Mouse (Mus musculus): Measurements from ENCODE around the gene Dnal1. TPM values are rescaled to one million over a fixed set of nuclear protein-coding genes. Genes with fewer than 3 reads are reported as not detected.

Gene Dnal1
- polyA plus RNA-seq, 1 experiment = 13.3 TPM

DNA sequence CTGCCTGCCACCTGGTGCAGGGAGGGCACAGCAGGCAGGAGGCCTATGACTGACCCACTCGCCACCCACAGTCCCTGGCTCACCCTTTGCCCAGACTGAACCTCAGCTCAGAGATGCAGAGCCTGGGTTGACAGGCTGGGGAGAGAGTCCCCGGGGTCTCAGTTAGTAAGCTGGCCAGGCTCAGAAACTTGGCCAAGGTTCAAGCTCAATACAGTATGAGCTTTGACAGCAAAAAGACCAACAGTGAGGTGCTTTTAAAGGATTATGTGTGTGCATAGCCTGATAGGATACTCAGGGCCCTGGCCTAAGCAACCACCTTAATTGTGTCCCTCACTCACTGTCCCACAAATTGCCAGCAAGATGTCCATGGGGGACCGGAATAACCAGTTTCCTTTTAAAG lies 65.9 kb downstream of the Dnal1 start:
- H3K27me3 ChIP-seq (ENCODE audit: control insufficient read depth, insufficient read depth, low read length, poor library complexity, severe bottlenecking) = no peaks in the 10 kb centered on the region
- H3K9ac ChIP-seq (ENCODE audit: low read depth, poor library complexity, severe bottlenecking) = no peak overlapping the region
- H3K4me3 ChIP-seq (ENCODE audit: low read depth, low read length) = no peak overlapping the region
- no peak overlapping the region for H3K27ac ChIP-seq (ENCODE audit: insufficient read depth, low read length)
- no peaks in the 10 kb centered on the region for H3K9me3 ChIP-seq (replicated peaks; ENCODE audit: control insufficient read depth, insufficient read depth, low read length, poor library complexity, severe bottlenecking)
- H3K4me1 ChIP-seq (ENCODE audit: control insufficient read depth, insufficient read depth, low read length) = peaks cover 6% of the 10 kb centered on the region
- TF ChIP-seq CTCF (IDR thresholded peaks at IDR 0.05; ENCODE audit: low read depth, low read length) (no peak), POLR2A (IDR thresholded peaks at IDR 0.05; ENCODE audit: insufficient read depth, low read length) (no peak), EP300 (IDR thresholded peaks at IDR 0.05; ENCODE audit: insufficient read depth, low read depth, low read length) (no peak)
- no peaks in the 10 kb centered on the region for H3K36me3 ChIP-seq (ENCODE audit: control insufficient read depth, insufficient read depth, low read length, poor library complexity, severe bottlenecking)

DNA sequence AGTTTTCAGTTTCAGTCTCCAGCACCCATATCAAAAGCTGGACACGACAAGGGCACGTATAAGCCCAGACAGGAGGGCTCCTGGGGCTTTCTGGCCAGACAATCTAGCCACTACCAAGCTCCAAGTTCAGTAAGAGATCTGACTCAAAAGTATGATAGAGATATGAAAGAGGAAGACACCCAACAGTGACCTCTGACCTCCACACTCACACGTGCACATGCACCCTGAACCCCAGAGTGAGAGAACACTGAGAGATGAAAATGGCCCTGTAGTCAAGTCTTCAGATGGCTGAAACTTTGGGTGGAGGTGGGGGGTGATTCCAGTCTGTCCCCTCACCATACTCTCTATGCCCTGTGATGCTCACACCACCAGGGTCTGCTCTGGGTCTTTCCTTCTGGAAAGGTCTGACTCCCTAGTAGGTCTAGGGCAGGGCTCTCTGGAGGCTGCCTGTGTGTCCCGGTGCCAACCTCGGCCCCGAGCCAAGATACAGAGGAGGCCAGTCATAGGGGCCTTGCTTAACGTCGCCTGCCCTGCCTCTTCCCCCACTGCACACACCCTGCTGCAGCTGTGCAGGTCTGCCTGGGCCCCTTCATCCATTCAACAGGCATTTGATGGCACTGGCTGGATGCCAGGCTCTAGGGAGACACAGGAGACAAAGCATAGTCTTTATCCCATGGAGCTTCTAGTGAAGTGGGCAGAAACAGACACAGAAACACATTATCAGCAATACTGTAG lies 66.7 kb downstream of the Dnal1 start:
- Histone ChIP-seq H3K4me1 (ENCODE audit: control insufficient read depth, insufficient read depth, low read length) (peaks cover 6% of the 10 kb centered on the region), H3K4me3 (ENCODE audit: low read depth, low read length) (no peak overlapping the region), H3K27ac (ENCODE audit: insufficient read depth, low read length) (no peak overlapping the region), H3K9me3 (replicated peaks; ENCODE audit: control insufficient read depth, insufficient read depth, low read length, poor library complexity, severe bottlenecking) (no peaks in the 10 kb centered on the region), H3K36me3 (ENCODE audit: control insufficient read depth, insufficient read depth, low read length, poor library complexity, severe bottlenecking) (no peaks in the 10 kb centered on the region), H3K9ac (ENCODE audit: low read depth, poor library complexity, severe bottlenecking) (no peak overlapping the region), H3K27me3 (ENCODE audit: control insufficient read depth, insufficient read depth, low read length, poor library complexity, severe bottlenecking) (no peaks in the 10 kb centered on the region)
- TF ChIP-seq EP300 (IDR thresholded peaks at IDR 0.05; ENCODE audit: insufficient read depth, low read depth, low read length) (no peak), CTCF (IDR thresholded peaks at IDR 0.05; ENCODE audit: low read depth, low read length) (no peak), POLR2A (IDR thresholded peaks at IDR 0.05; ENCODE audit: insufficient read depth, low read length) (no peak)

DNA sequence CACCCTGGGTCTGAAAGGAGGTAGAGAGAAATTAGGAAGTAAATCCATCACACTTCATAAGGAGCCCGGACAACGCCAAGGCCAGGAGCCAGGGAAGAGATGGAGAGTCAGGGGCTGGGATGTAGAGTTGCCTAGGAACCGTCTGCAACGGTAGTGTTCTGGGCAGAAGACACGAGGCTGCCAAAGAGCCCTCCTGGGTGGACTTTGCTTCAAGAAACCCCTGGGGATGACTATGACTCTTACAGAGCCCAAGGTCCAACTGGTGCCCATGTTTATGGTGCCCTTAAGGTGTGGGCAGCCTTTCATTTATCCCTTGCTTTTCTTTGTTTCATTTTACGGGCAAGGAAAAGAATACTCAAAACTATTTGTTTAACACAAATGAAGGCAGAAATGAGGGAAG lies 67.8 kb downstream of the Dnal1 start:
- H3K4me1 ChIP-seq (ENCODE audit: control insufficient read depth, insufficient read depth, low read length) = peaks cover 6% of the 10 kb centered on the region
- H3K9me3 ChIP-seq (replicated peaks; ENCODE audit: control insufficient read depth, insufficient read depth, low read length, poor library complexity, severe bottlenecking) = no peaks in the 10 kb centered on the region
- H3K4me3 ChIP-seq (ENCODE audit: low read depth, low read length) = no peak overlapping the region
- H3K9ac ChIP-seq (ENCODE audit: low read depth, poor library complexity, severe bottlenecking) = no peak overlapping the region
- no peaks in the 10 kb centered on the region for H3K36me3 ChIP-seq (ENCODE audit: control insufficient read depth, insufficient read depth, low read length, poor library complexity, severe bottlenecking)
- no peaks in the 10 kb centered on the region for H3K27me3 ChIP-seq (ENCODE audit: control insufficient read depth, insufficient read depth, low read length, poor library complexity, severe bottlenecking)
- H3K27ac ChIP-seq (ENCODE audit: insufficient read depth, low read length) = no peak overlapping the region
- TF ChIP-seq POLR2A (IDR thresholded peaks at IDR 0.05; ENCODE audit: insufficient read depth, low read length) (no peak), EP300 (IDR thresholded peaks at IDR 0.05; ENCODE audit: insufficient read depth, low read depth, low read length) (no peak), CTCF (IDR thresholded peaks at IDR 0.05; ENCODE audit: low read depth, low read length) (no peak)

DNA sequence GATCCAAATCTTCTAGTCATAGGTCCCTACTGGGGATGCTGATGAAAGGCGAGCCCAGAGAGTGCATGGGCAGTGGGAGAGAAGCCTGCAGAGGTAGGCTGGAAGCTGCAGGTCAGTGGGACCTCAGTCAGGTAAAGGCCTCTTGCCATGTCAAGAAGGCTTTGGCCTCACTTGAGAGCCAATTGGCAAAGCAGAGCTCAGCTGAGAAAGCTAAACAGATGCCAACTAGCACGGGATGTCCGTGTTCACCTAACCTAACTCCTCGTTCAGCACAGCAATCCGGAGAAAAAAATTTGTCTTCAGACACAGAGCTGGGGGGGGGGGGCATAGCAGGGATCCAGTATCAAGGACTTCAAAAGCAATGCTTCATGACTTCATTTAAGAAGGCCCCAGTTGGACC lies 70.8 kb downstream of the Dnal1 start:
- no peaks in the 10 kb centered on the region for H3K36me3 ChIP-seq (ENCODE audit: control insufficient read depth, insufficient read depth, low read length, poor library complexity, severe bottlenecking)
- H3K27ac ChIP-seq (ENCODE audit: insufficient read depth, low read length) = no peak overlapping the region
- no peak for TF ChIP-seq POLR2A (IDR thresholded peaks at IDR 0.05; ENCODE audit: insufficient read depth, low read length)
- TF ChIP-seq CTCF (IDR thresholded peaks at IDR 0.05; ENCODE audit: low read depth, low read length) = no peak
- TF ChIP-seq EP300 (IDR thresholded peaks at IDR 0.05; ENCODE audit: insufficient read depth, low read depth, low read length) = no peak
- no peaks in the 10 kb centered on the region for H3K27me3 ChIP-seq (ENCODE audit: control insufficient read depth, insufficient read depth, low read length, poor library complexity, severe bottlenecking)
- H3K4me1 ChIP-seq (ENCODE audit: control insufficient read depth, insufficient read depth, low read length) = peaks cover 10% of the 10 kb centered on the region
- no peak overlapping the region for H3K4me3 ChIP-seq (ENCODE audit: low read depth, low read length)
- H3K9ac ChIP-seq (ENCODE audit: low read depth, poor library complexity, severe bottlenecking) = no peak overlapping the region
- H3K9me3 ChIP-seq (replicated peaks; ENCODE audit: control insufficient read depth, insufficient read depth, low read length, poor library complexity, severe bottlenecking) = no peaks in the 10 kb centered on the region

DNA sequence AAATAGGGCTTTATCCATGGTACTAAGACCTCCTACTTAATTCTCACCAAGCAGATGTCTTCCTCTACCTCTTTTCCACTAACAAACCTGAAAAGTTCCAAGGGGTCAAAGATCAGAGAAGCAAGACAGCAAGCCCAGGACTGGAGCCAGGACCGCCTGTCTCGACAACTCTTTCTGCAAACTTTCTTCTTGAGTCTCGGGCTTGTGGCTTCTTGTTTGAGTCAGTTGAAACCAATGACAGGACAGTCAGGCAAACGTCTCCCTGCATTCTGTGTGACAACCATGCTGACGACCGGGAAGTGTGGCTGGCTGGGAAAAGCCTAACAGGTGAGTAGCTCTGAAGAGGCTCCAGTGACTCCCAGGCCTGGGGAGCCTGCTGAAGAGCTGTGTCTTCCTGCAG lies 71.4 kb downstream of the Dnal1 start:
- Histone ChIP-seq H3K4me1 (ENCODE audit: control insufficient read depth, insufficient read depth, low read length) (peaks cover 10% of the 10 kb centered on the region), H3K27ac (ENCODE audit: insufficient read depth, low read length) (no peak overlapping the region), H3K9ac (ENCODE audit: low read depth, poor library complexity, severe bottlenecking) (no peak overlapping the region), H3K27me3 (ENCODE audit: control insufficient read depth, insufficient read depth, low read length, poor library complexity, severe bottlenecking) (no peaks in the 10 kb centered on the region), H3K36me3 (ENCODE audit: control insufficient read depth, insufficient read depth, low read length, poor library complexity, severe bottlenecking) (no peaks in the 10 kb centered on the region), H3K4me3 (ENCODE audit: low read depth, low read length) (no peak overlapping the region), H3K9me3 (replicated peaks; ENCODE audit: control insufficient read depth, insufficient read depth, low read length, poor library complexity, severe bottlenecking) (no peaks in the 10 kb centered on the region)
- TF ChIP-seq POLR2A (IDR thresholded peaks at IDR 0.05; ENCODE audit: insufficient read depth, low read length) = no peak
- no peak for TF ChIP-seq EP300 (IDR thresholded peaks at IDR 0.05; ENCODE audit: insufficient read depth, low read depth, low read length)
- TF ChIP-seq CTCF (IDR thresholded peaks at IDR 0.05; ENCODE audit: low read depth, low read length) = no peak

DNA sequence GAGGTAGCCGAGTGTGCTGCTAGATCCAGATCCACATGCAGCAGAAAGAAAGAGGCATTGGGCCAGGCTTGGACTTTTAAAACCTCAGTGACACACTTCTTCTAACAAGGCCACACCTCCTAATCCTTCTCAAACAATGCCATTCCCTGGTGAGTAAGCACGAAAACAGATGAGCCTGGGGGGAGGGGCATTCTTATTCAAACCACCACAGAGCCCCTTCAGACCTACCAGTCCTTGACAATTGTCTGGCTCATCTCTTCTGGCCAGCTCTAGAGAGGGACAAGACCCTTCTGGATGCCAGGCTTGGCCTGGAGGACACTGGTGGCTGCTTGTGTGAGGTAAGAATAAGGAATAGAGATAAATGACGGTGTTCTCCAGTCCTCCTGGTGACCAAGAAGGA lies 72.4 kb downstream of the Dnal1 start:
- peaks cover 13% of the 10 kb centered on the region for H3K4me1 ChIP-seq (ENCODE audit: control insufficient read depth, insufficient read depth, low read length)
- no peak overlapping the region for H3K27ac ChIP-seq (ENCODE audit: insufficient read depth, low read length)

More for the DNA sequence above, 72.4 kb downstream of the Dnal1 start:
- Histone ChIP-seq H3K27me3 (ENCODE audit: control insufficient read depth, insufficient read depth, low read length, poor library complexity, severe bottlenecking) (no peaks in the 10 kb centered on the region), H3K4me3 (ENCODE audit: low read depth, low read length) (no peak overlapping the region), H3K9ac (ENCODE audit: low read depth, poor library complexity, severe bottlenecking) (no peak overlapping the region), H3K9me3 (replicated peaks; ENCODE audit: control insufficient read depth, insufficient read depth, low read length, poor library complexity, severe bottlenecking) (no peaks in the 10 kb centered on the region), H3K36me3 (ENCODE audit: control insufficient read depth, insufficient read depth, low read length, poor library complexity, severe bottlenecking) (no peaks in the 10 kb centered on the region)
- TF ChIP-seq POLR2A (IDR thresholded peaks at IDR 0.05; ENCODE audit: insufficient read depth, low read length) (no peak), CTCF (IDR thresholded peaks at IDR 0.05; ENCODE audit: low read depth, low read length) (no peak), EP300 (IDR thresholded peaks at IDR 0.05; ENCODE audit: insufficient read depth, low read depth, low read length) (no peak)

All from ES-Bruce4 (cell line).